Mouse (Mus musculus): ENCODE measurements around the gene 4930519P11Rik. TPM values are rescaled to one million over a fixed set of nuclear protein-coding genes. Genes with fewer than 3 reads are reported as not detected.

The 4930519P11Rik gene
- total RNA-seq, 4 experiments from 2014 or later, result 1.4 TPM; not detected in 3

DNA sequence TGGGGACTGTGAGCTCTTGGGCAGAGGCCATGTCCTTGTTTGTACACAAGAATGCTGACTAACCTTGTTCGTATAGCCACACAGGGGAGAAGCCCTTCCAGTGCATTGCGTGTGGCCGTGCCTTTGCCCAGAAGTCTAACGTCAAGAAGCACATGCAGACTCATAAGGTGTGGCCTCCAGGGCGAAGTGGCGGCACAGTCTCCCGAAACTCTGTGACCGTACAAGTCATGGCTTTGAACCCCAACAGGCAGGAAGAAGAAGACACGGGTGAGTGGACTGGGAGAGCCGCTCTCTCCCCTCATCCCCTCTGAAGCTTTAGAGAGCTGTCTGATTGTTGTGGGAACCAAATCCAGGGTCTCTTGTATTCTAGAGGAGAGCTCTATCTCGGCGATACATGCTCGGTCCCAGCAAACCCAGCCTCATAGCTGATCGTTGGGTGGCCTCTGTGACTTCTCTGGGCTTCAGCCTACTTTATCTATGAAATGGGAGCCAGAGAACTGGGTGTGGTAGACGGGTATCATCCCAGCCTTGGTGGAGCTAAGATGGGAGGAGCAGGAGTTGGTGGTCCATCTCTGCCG lies 19.1 kb upstream of the 4930519P11Rik start:
- DNase-seq, result no peak

DNA sequence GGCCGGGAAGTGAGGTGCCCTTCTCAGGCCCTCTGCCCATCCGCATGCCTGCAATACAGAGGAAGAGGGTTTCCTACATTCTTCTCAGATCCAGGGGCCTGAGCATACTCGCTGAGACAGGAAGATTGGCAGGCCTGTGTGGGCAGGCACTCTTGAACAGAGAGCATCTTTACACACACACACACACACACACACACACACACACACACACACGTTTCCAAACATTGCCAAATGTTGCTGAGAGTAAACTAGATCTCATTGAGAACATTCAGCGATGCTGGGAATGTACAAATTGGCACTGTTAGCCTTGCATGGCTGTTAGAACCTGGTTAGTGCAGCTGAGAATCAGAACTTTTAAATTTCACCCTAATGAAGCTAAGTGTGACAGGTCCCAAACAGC lies 17.3 kb upstream of the 4930519P11Rik start:
- no peak for DNase-seq

DNA sequence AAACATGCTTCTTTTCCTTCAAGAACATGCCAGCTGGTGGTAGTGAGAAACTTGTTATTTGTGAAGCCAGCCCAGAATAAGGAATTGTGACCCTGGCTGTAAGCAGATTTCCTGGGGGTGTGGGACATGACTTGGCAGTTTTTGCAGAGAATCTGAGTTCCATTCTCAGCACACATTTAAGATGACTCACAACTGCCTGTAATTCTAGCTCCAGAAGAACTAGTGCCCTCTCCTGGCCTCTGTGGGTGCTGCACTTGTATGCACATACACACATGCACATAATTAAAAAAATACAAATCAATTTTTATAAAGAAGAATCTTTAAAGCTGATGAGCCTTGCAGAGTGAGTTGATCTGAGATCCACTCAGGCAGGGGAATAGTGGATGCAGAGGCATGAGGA lies 10.9 kb upstream of the 4930519P11Rik start:
- no peak for DNase-seq

DNA sequence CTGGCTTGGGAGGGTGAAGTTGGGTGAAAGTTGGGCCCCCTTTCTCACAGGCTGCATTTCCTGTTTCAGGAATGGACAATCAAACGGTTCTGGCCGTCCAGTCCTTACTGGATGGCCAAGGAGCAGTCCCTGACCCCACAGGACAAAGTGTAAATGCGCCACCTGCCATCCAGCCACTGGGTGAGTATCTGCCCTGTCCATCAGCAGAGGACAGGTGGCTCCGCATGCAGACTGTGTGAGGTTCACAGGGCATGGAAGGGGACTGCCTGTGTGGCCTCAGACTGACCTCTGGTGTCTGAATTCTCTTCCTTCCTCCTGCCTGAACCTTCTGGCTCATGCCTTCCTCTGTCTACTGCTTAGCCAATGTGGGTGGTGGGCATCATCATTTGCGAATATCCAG lies 8.4 kb upstream of the 4930519P11Rik start:
- DNase-seq, result no peak

DNA sequence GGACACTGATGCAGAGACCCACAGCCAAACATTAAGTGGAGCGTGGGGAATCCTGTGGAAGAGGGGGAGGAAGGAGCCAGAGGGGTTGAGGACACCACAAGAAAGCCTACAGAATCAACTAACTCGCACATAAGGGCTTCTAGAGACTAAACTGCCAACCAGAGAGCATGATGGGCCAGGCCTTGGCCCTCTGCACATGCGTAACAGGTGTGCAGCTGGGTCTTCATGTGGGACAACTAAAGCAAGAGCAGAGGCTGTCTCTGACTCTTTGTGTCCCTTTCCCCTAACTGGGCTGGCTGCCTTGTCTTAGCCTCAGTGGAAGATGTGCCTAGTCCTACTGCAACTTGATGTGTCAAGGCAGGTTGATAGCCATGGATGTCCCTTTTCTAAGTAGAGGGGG lies 3.8 kb upstream of the 4930519P11Rik start:
- no peak for DNase-seq

DNA sequence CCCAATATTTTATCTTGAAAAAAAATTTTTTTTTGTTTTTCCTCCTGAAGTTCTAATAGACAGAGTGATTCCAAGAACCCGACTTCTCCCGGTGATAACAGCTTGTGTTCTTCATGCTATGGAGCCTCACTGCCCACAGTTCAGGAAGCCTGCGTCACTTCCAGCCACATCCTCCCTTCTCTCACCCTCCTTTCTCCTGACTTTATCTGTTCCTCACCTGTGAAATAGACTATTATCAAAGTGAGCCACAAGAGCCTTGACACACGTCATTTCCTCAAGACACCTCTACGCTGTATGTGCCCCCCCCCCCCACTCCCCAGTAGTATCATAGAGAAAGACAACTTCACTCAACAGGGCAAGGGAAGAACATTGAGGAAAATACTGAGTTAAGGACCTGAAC lies 2.4 kb upstream of the 4930519P11Rik start:
- no peak for DNase-seq

DNA sequence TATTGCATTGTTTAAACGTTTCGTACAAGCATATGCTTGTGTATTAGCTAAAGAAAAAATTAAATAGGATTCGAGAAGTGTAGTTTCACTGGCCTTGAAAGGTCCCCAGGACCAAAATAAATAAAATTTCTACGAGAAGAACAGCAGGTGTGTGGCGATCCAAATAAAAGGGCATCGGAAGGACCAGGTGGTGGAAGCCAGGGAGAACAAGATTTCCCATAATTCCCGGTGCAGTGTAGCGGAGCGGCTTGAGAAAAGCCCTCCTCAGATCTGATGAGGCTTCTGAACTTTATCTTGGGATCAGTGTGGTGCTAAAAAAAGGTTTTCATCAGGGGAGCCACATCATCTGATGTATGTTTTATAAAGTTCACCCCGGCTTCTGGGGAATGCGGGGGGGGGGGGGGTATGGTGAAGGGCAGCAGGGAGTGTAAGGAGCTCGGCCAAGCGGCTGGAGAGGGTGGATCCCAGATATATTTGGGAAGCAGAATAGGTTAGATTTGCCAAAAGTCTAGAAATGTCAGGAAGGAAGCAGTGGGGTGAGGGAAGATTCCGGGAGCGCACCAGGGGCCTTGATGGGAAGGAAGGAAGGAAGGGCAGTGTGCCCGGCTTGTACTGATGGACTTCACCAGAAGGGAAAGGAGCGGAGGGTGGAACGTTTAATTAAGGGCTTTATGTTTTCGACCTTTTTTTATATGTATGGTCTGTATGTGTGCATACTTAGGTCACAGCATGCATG lies 1.8 kb upstream of the 4930519P11Rik start:
- no peak for DNase-seq

DNA sequence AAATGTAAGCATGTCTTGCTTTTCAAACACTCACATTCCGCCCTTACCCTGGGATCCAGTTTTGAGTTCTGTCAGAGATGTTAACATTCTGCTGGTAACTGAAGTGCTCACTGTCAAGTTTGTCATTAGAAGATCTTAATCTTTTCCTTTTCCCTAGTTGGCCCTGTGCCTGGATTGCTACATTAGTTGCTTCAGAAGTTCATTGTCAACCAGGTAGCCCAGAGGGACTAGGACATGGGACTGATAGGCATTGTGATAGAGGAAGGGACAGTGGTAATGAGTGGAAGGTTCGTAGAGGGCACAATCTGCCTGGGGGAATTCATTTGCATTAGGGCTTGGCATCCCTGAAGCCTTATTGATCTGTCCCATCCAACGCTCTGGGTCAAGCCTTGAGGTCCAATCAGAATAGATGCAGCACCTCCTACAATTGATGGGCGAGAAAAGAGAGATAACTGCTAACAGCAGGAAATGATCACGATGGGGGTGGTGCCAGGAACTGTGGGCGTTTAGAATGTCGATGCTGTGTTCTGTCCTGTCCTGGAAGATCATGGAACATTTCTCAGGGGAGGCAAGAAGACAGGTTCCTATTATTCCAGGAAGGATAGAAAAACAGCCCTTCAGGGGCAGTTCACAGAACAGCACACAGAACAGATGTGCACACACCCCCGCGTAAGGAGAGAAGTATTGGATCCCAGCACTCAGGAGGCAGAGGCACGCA lies 4.0 kb downstream of the 4930519P11Rik start:
- DNase-seq, result no peak

DNA sequence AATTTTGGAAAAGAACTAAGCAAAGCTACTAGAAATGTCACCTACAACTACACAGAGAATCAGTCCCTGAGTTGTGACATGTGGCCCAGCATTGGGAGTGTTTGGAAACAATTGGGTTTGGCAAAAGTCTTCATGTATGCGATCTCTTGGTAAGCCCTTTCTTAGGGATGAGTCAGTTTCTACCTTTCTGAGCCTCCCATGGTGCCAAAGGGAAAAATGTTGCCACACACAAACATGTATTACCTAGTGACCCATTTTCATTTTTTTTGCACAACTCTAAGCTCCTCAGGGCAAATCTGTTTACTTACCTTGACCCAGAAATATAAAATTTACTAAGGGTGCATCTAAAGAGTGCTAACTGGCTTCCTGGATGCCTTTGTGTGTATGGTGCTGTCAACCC lies 6.3 kb downstream of the 4930519P11Rik start:
- DNase-seq, result no peak

DNA sequence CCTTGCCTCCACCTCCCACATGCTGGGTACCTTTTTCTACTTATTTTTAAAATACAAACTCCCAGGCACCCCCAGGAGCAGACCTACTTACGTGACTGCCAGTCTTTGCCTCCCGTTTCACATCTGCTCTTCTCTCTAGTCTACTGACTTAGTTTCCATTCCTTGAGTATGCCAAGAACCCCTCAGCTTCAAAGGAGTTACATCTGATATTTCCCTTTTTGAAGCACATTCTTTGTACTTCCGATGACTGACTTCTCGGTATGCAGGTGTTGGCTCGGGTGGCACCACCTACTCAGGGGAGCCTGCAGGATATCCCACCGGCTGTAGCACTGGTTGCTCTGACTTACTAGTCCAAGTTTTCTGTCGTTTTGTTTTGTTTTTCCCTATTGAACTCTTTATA lies 9.1 kb downstream of the 4930519P11Rik start:
- no peak for DNase-seq

DNA sequence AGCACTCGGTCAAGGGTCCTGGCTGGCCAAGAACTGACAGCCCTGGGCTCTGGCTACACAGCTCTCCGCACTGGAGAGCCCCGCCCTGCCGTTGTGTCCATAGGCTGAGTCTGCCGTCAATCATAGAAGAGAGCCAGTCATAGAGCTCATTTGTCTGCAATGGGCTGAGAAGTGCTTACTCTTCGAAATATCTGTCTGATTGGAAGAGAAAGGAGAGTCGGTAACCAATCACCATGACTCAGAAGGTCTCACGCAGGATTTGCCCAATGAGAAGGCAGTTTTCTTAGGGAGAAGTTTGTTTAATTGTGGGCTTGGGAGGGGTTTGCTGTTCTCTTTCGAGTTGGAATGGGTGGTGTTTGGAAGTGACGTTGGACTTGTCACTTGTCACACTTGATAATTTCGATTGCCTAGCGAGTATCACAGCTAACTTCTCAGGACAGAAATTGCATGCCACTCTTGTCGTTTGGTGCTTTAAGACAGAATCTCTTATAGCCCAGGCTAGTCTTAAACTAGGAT lies 9.5 kb downstream of the 4930519P11Rik start, which contains the start of gene Pxmp4:
Pxmp4 (minus strand) TSS at position 71 of the 516 bp plus-strand sequence.
- peak; percentile 99 for DNase-seq

DNA sequence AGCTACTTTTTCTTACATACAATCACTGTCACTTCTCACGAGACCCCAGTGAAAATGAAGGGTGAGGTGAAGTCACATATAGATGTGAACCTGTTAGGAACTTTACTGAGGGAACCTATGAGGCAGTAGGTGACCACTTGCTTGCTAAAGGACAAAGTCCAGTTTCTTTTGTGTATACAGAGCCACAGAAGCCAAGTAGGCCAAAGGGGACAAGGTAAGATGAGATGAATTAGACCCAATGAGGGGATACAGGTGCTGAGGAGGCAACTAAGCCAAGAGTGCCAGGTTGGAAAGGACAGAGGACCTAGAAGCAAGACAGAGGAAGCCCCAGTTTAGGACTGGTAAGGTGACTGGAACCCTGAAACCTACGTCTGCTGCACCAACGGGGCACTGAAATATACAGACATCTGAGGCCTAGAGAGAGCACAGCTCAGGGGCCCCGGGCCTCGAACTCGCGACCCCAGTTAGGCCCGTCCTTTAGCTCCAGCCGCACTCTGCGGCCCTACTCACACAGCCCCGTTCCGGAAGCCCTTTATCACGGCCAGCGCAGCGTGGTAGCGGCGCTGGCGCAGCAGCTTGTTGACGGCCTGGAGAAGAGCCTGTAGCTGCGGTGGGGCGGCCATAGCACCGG lies 10.1 kb downstream of the 4930519P11Rik start:
- DNase-seq, result no peak

DNA sequence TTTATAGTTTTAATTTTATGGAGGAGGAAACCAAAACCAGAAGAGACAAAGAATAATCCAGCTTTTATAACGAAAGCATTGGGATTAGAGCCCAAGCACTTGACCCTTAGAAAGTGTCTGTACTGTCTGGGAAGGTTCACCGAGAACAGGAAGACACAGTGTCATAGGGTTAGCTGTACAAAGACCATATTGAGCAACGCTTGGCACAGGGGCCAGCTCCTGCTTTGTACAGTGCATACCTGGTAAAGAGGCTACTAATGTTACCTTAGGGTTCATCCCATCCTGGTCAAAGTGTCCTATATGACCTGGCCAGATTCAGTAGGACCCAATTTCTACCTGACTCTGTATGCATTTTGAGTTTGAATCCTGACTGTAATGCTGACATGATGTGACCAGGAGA lies 11.9 kb downstream of the 4930519P11Rik start:
- DNase-seq, result no peak

DNA sequence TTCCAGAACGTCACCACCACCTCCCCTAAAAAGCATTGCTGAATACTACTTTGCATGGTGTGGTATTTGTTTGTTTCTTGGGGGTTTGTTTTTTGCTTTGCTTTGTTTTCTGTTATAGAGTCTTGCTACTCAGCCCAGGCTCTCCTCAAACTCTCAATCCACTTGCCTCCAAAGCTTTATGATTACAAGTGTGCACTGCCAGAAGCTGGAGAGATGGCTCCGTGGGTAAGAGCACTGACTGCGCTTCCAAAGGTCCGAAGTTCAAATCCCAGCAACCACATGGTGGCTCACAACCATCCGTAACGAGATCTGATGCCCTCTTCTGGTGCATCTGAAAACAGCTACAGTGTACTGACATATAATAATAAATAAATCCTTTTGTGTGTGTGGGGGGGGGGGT lies 12.7 kb downstream of the 4930519P11Rik start:
- DNase-seq, result no peak

DNA sequence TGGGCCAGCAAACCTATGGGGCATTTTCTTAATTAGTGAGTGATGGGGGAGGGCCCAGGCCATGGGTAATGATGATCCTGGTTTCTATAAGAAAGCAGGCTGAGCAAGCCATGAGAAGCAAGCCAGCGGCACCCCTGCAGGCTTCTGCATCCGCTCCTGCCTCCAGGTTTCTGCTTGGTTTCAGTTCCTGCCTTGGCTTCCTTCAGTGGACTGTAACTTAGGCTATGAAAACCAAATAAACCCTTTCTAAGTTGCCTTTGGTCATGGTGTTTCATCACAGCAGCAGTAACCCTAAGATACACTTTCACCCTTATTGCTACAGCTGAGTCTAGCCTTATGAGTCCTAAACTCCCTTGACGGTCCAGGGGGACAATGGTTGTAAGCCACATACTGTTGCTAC lies 15.8 kb downstream of the 4930519P11Rik start:
- DNase-seq, result no peak

DNA sequence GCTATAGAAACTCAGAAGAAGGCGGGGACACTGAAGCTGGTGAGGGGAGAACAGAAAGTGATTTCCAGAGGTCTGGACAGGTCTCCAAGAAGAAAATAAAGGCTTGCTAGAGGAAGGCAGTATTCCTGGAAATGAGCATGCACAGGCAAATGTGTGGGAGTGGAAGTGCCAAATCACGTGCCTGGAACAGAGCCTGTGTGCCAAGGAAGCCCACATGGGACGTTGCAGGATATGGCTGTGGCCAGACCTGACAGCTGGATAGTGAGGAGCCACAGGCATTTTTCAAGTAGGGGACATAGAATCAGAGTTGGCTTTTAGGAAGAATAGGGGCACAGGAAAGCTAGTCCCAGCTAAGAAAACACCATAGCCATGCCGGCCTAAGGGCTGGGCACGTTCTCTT lies 17.5 kb downstream of the 4930519P11Rik start:
- no peak for DNase-seq

DNA sequence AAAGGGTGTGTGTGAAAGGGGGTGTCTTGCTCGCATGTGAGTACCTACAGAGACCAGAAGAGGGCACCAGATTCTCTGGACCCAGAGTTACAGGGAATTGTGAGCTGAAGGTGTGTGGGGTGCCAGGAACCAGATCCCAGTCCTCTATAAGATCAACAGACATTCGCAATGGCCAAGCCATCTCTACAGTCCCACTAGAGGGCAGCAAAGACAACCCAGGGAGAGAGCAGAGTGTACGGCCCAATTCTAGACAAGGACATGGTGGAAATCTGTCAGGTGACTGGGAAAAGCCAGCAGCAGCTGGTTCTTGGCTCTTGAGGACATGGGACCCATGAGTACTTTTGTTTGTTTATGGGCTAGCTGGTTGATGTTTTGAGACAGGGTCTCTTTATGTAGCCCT lies 20.2 kb downstream of the 4930519P11Rik start:
- DNase-seq, result no peak

DNA sequence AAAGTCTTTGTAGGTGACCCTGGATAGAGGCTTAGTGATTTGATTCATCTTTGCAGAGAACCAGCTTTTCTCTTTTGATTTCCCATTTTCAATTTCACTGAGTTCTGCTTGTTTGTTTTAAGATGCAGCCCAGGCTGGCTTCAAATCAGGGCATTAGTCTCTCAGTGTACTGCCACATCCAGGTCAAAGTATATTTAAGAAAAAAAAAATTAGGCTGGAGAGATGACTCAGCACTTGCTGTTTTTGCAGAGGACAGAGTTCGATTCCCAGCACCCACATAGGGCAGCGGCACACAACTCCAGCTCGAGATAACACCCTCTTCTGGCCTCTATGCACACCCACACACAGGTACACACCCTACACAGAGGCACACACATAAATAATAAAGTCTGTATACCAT lies 22.0 kb downstream of the 4930519P11Rik start:
- no peak for DNase-seq

DNA sequence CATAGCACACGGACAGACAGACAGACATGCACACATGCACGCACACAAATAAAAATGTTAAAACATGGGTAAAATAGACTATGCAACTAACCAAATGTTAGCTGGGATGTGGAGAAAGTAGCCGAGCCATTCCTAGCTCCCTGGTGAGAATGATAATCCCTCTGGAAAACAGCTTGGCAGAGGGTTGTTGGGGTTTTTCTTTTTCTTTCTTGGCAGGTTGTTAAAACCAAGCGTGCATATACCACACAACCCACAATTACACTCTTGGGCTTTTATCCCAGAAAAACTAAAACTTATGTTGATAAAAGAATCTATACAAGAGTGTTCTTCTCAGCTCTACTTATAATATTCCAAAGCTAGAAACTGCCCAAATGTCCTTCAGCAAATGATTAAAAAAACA lies 24.2 kb downstream of the 4930519P11Rik start:
- DNase-seq, result no peak

DNA sequence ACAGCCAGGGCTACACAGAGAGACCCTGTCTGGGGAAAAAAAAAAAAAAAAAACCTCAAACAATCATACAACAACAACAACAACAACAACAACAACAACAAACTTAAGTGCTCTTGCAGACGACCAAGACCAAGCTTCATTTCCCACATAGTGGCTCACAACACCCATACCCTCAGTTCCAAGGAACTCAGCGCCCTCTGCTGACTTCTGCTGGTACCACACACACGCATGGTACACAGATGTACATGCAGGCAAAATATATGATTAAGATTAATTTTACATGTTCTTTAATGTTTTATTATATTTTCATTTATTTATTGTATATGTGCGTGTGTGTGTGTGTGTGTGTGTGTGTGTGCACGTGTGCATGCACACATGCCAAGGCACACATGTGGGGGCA lies 26.8 kb downstream of the 4930519P11Rik start:
- DNase-seq, result no peak

DNA sequence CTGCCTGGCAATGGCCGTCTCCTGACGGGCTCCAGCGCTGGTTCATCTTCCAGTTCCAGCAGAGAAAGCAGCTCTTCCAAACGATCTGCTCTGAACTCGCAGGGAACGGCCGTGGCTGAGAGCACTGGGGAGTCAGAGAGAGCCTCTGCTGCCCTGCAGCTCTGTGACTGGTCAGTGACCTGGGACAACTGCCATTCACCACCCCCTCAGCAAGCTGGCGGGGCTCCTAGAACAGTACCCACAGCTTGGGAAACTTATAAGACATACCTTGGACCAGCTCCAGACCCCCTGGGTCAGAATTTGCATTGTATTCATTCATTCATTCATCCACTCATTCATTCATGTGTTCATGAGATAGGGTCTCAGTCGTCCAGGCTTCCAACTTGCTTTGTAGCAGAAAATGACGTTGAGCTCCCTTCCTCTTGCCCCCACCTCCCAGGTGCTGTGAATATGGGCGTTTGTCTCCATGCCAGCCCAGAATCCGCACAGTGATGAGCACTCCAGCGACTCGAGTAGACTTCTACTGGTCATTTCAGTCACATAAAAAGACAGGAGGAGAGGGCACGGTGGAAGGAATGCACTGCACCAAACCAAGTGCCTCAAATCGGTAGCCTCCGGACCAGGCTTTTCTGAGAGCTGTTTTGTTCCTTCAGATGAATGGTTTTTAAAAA lies 28.2 kb downstream of the 4930519P11Rik start:
- DNase-seq, result no peak

Data from adrenal gland, adult 8-10 months (tissue).